Mouse (Mus musculus) left cerebral cortex, adult 8-10 months (tissue): ENCODE measurements at regions not wholly inside any gene's neighbourhood (a gene's known extent, or its start where the extent isn't known, plus 50 kb on each side); places are given as distances from the start of the nearest gene placed in this dataset.

Experiments
- microRNA-seq, 2 experiments: library from miRNA; unstranded; fragments of <30 nt; microRNA quantifications; one replicate each; pipeline ENCODE4 v1.2.0; 2022

Small RNA genes in the stretch of these regions (microRNA-seq; reads per million reads assigned to microRNA genes)
- gene Gm26190: 0 reads per million in 2 experiments
